Mouse (Mus musculus): ENCODE measurements around the gene Pip5k1c. TPM values are rescaled to one million over a fixed set of nuclear protein-coding genes. Genes with fewer than 3 reads are reported as not detected.

Pip5k1c gene
- total RNA-seq, 2 experiments from 2014 or later: 37.6 to 40.4 TPM

GRCm38 (mm10) chr10:81320550-81321347, 28.0 kb downstream of the Pip5k1c start, which contains the start of gene Cactin:
TSS of gene Cactin (plus strand) at chr10:81321103.
- DNase-seq (ENCODE audit: low spot score in 2 of 2): peak; percentile 90 to 91

- no peak for DNase-seq (ENCODE audit: low spot score in 2 of 2)
These were observed 28.7 kb downstream of the Pip5k1c start for GRCm38 (mm10) chr10:81321436-81321835.

GRCm38 (mm10) chr10:81322444-81322843, 29.7 kb downstream of the Pip5k1c start:
- no peak for DNase-seq (ENCODE audit: low spot score in 2 of 2)

GRCm38 (mm10) chr10:81323141-81323775, 30.5 kb downstream of the Pip5k1c start:
- DNase-seq (ENCODE audit: low spot score in 2 of 2): no peak

- DNase-seq (ENCODE audit: low spot score in 2 of 2): no peak
These were observed 31.2 kb downstream of the Pip5k1c start for GRCm38 (mm10) chr10:81323791-81324530.

- DNase-seq (ENCODE audit: low spot score in 2 of 2): no peak
These were observed 32.4 kb downstream of the Pip5k1c start for GRCm38 (mm10) chr10:81325176-81325575.

- DNase-seq (ENCODE audit: low spot score in 2 of 2): no peak
These were observed 33.0 kb downstream of the Pip5k1c start for GRCm38 (mm10) chr10:81325781-81326180.

GRCm38 (mm10) chr10:81326858-81327257, 34.1 kb downstream of the Pip5k1c start:
- DNase-seq (ENCODE audit: low spot score in 2 of 2): no peak

GRCm38 (mm10) chr10:81327959-81328358, 35.2 kb downstream of the Pip5k1c start:
- peak in 1 of 2 experiments; percentile 60 for DNase-seq (ENCODE audit: low spot score in 2 of 2)

GRCm38 (mm10) chr10:81328386-81328785, 35.6 kb downstream of the Pip5k1c start, which contains the start of gene Tbxa2r:
TSS of gene Tbxa2r (plus strand) at chr10:81328731.
- DNase-seq (ENCODE audit: low spot score in 2 of 2): peak; percentile 72 to 74

GRCm38 (mm10) chr10:81329194-81329975, 36.6 kb downstream of the Pip5k1c start:
- DNase-seq (ENCODE audit: low spot score in 2 of 2): no peak

GRCm38 (mm10) chr10:81330007-81330406, 37.2 kb downstream of the Pip5k1c start:
- DNase-seq (ENCODE audit: low spot score in 2 of 2): no peak

- DNase-seq (ENCODE audit: low spot score in 2 of 2): no peak
These were observed 39.5 kb downstream of the Pip5k1c start for GRCm38 (mm10) chr10:81332277-81332676.

- no peak for DNase-seq (ENCODE audit: low spot score in 2 of 2)
These were observed 41.6 kb downstream of the Pip5k1c start for GRCm38 (mm10) chr10:81334324-81334723.

GRCm38 (mm10) chr10:81335393-81336340, 42.9 kb downstream of the Pip5k1c start:
- no peak for DNase-seq (ENCODE audit: low spot score in 2 of 2)

GRCm38 (mm10) chr10:81336558-81336957, 43.8 kb downstream of the Pip5k1c start:
- DNase-seq (ENCODE audit: low spot score in 2 of 2): no peak

- DNase-seq (ENCODE audit: low spot score in 2 of 2): no peak
These were observed 48.0 kb downstream of the Pip5k1c start for GRCm38 (mm10) chr10:81340551-81341332.

- DNase-seq (ENCODE audit: low spot score in 2 of 2): peak; percentile 78 to 83
These were observed 48.7 kb downstream of the Pip5k1c start for GRCm38 (mm10) chr10:81341333-81341949.
